Mouse (Mus musculus) right cerebral cortex, postnatal 4 days (tissue): Measurements from ENCODE around the gene Gm44511.
"Not testable (repeated sequence)": the region's sequence is repeated elsewhere in the genome, so short reads cannot be mapped to it uniquely, and the experiment has no call there.

Source experiments
- DNase-seq: peaks from one replicate; pipeline ENCODE4 v3.0.0-alpha.2; 2022

Gm44511 gene

DNA sequence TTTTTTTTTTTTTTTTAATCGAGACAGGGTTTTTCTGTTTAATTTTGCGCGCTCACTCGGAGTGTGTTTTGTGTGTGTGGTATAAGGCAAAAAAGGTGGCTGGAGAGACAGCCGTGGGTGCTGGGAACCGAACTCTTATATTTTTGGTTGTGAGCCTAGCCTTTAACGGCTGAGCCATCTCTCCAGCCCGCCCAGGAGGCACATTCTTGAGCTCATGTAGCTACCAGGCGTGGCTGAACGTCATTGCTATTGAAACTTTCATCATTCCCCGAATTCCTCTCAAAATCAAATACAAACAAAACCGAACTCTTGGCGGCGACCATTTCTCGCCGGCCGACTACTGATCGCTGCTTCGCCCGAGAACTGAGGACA, 27.4 kb downstream of the Gm44511 start:
- DNase-seq, result peak; percentile 74

GRCm38 (mm10) chr6:128797936-128798771, 28.0 kb downstream of the Gm44511 start:
- DNase-seq, result no peak

DNA sequence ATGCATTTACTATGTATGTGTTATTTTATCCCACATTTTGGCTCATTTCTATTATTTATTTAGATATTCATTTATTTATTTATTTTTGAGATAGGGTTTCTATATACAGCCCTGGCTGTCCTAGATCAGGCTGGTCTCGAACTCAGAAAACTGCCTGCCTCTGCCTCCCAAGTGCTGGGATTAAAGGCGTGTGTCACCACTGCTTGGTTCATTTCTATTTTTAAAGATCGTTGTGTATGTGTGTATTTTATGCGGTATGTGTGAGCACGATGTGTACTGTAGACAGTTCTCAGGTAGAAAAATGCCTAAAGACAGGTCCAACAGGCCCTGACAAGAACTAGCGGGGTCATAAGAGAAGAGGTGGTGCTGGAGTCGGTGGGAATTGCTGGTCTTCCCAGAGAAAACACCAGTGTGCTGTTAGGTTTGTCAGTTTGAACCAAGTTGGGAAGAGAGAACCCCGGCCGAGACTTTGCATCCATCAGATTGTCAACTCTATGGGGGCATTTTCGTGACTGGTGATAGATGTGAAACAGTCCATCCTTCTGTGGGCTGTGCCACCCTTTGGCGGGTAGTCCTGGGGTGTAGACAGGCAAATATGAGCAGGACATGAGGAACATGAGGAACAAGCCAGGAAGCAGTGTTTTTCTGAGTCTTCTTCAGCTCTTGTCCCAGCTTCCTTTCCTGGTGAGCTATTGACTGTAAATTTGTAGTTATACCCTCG, 28.8 kb downstream of the Gm44511 start:
- DNase-seq, result no peak

DNA sequence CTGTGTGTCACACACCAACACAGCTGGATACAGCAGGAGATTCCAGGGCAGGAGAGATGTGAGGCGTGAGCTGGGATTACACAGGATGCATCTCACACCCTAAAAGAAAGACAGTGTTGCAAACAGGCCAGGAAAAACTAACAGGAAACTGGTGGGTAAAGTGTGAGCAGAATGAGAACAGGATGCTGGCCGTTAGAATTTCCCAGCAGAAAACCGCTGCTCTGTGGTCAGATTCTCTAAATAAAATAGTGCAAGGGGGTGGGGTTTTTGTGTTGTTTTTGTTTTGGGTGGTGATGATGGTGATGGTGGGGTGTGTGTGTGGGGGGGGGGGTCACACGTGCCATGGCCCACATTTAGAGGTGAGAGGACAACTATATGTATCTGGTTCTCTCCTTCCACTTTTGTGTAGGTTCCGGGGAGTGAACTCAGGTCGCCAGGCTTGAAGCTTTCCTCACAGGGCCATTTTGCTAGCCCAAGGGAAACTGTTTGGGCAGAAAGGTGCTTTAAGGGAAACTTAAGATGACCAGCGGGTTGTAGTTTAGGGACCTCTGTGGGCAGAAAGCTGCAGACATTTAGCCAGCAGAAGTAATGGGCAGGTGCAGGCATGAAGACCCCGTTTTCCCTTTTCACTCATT, 29.7 kb downstream of the Gm44511 start:
- DNase-seq, result no peak

DNA sequence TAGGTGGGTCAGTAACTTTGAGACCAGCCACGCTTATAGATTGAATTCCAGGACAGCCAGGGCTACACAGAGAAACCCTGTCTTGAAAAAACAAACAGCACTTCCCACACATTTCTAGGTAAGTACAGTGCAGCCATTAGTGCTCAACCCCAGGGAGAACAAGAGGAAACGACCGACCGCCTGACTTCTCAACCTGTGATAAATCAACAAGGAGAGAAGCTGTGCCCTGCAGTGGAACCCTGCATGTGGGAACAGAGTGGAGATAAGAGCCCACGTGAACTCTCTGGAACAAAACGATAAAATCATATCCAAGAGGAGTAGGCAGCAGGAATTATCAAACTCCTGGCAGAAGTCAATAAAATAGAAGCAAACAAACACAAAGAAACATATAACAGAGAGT, 32.4 kb downstream of the Gm44511 start:
- no peak for DNase-seq

- DNase-seq, result not testable (repeated sequence)
Measured at GRCm38 (mm10) chr6:128790491-128790994, 35.6 kb downstream of the Gm44511 start.

DNA sequence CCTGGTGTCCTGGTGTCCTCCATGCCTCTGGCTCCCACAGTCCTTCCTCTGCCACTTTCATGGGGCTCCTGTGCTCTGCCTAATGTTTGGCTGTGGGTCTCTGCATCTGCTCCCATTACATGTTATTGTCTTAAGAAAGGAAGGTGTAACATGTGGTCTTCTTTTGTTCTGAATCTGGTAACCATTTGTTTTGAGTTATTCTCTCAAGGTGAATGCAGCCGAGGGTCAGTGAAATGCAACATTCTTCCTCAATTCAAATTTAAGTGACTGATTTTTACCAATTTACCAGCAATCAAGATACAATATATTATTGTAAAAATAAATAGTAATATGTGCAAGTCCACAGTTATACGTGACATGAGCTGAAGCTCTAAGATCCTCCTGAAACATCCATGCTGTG, 37.0 kb downstream of the Gm44511 start, which contains the start of gene Klrb1c:
Gene Klrb1c, minus strand, starts transcription at position 101 of the 400 bp plus-strand sequence.
- DNase-seq, result no peak

GRCm38 (mm10) chr6:128788517-128788916, 37.6 kb downstream of the Gm44511 start:
- no peak for DNase-seq

DNA sequence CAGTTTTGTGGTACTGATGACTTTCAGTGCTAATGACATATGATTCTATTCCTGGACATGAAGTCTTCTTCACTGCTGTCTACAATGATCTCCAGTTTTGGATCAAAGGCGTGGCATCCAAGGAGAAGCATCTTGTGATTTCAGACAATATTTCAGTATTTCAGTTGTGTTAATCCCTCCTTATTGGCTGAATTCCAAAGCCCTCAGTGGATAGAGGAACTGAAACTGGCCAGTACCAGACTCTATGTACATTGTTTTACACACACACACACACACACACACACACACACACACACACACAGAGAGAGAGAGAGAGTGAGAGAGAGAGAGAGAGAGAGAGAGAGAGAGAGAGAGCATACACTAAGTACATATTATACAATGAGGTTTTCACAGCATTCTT, 39.7 kb downstream of the Gm44511 start:
- not testable (repeated sequence) for DNase-seq

DNA sequence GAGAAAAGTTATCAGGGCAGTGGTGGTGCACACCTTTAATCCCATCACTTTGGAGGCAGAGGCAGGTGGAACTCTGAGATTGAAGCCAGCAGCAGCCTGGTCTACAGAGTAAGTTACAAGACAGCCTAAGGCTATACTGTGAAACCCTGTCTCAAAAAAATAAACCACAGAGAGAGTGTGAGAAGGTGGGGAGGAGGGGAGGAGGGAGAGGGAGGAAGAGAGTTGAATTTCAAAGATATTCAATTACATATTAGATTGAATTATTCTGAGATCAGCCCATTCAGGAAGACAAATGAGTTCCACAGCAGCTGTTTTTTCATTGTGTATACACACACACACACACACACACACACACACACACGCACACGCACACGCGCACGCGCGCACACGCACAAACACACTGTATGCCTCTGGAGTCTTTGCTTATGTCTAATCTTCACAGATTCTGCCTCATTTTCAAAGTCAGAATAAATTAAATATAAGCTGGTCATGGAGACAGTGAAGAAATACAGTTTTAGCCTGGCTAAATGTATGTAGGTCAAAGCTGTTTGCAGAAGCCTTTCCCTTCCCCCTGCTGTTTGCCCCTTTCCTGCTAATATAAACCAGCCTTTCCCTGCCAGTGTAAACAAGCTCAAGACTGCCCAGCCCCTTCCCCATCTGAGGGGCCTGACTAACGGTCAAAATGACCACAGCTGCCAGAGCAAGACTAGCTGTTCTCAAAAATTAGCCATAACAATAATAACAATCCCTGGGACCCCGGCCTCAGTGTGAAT, 56.4 kb downstream of the Gm44511 start:
- DNase-seq, result no peak

GRCm38 (mm10) chr6:128768047-128768446, 58.1 kb downstream of the Gm44511 start:
- no peak for DNase-seq

DNA sequence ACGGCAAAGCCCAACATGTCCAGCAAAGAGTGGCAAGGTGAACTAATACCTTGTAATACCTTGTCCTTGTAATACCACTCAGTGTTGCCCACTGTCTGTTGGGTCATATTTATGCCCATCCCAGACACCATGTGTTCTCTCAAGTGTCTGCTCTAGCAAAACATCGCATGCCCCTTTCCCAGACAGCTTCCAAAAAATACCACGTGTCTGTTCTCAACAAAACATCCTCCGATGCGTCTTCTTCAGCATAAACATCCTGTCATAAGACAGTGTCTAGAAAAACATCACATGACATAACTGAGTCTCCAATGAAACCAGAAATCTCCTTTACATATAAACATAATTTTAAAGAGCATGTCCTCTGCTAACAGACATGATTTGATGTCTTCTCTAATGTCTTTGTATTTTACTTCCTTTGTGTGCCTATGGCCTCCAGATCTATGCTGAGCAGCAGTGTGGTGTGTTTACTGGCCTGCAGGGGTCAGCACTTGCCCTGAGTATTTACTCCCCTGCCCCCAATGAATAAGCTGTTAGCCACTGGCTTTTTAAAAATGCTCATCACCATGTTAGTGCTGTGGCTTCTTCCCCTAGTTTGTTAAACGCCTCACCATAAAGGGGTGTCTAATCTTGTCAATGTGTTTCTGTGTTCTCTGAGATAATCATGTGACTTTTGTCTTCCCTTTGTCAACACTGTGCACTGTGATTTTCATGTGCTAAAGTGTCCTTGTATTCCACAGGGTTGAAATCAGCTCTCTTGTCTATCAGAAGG, 59.4 kb downstream of the Gm44511 start:
- peak; percentile 38 for DNase-seq

DNA sequence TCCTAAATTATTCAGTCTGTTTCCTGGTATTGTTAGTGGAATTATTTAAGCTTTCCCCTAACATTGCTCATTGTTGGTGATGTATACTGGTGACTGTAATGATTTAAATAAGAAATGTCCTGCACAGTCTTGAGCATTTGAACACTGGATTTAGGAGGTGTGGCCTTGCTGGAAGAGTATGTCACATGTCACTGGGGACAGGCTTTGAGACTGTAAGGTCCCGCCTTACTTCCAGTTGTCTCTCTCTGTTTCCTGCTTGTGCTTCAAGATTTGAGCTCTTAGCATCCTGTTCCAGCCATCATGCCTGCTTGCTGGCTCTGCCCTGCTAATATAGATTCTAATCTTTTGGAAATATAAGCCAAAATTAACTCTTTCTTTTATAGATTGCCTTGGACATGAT, 60.9 kb downstream of the Gm44511 start:
- no peak for DNase-seq

- no peak for DNase-seq
Measured at GRCm38 (mm10) chr6:128764598-128764997, 61.5 kb downstream of the Gm44511 start.

GRCm38 (mm10) chr6:128763736-128764523, 62.2 kb downstream of the Gm44511 start:
- peak; percentile 81 for DNase-seq

- not testable (repeated sequence) for DNase-seq
Measured at GRCm38 (mm10) chr6:128762892-128763670, 63.0 kb downstream of the Gm44511 start.

- DNase-seq, result no peak
Measured at GRCm38 (mm10) chr6:128761144-128761540, 65.0 kb downstream of the Gm44511 start.

GRCm38 (mm10) chr6:128760416-128761143, 65.5 kb downstream of the Gm44511 start:
- peak; percentile 85 for DNase-seq

GRCm38 (mm10) chr6:128760016-128760415, 66.1 kb downstream of the Gm44511 start:
- peak; percentile 95 for DNase-seq
